Mouse (Mus musculus) cerebellum, adult 2 months (tissue): ENCODE results near the gene Acer3.

Source experiments
- CTCF ChIP-seq: fragments of 200-500 bp; IDR thresholded peaks from 2 replicates; pipeline ENCODE4 v1.5.1; 2011; ENCODE audit warnings: low read depth, mild to moderate bottlenecking, control low read depth, low read length, moderate library complexity, borderline replicate concordance; ENCODE audit not compliant: insufficient read depth
- POLR2A ChIP-seq: fragments of 200-500 bp; IDR thresholded peaks from 2 replicates; pipeline ENCODE4 v1.6.1; 2011; ENCODE audit warnings: low read length, control low read depth, borderline replicate concordance; ENCODE audit not compliant: insufficient read depth

DNA sequence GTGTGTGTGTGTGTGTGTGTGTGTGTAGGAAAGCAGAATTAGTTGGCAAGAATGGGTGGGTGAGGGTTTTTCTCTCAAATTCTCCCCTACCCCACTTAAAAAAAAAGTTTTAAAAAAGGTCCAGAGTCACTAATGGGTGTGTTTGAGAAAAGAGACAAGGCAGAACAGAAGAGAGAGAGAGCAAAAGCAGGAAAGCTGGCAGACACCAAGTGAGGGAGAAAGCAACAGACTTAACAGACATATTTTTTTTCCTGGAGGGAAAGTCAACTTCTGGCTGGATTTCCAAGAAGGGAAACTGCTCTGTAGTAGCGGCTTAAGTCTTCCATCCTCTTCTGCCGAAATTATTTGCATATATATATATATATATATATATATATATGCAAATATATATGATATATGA lies 40.7 kb upstream of the Acer3 start:
- TF ChIP-seq CTCF (no peak), POLR2A (no peak)
